7 mouse cellular contexts compared by ENCODE assay signal in genomic region chr1:36307121-36307494, GRCm38 (mm10). TPM values are rescaled to one million over a fixed set of nuclear protein-coding genes. Genes with fewer than 3 reads are reported as not detected.
DNase-seq lines count a peak whose midpoint lies in the region; ATAC-seq and TF ChIP-seq lines count a peak whose summit lies in the region.

No protein-coding gene starts in this region.

- no peak overlapping the region for H3K4me3 ChIP-seq in kidney, embryonic 16.5 days (ENCODE audit: low read length)
- 0 out of 2 replicates have a peak overlapping the region, but pooled peaks have one; percentile 1 for H3K4me3 ChIP-seq in bone marrow macrophage, adult 2 months (ENCODE audit: insufficient read depth, low read length)
- H3K4me3 ChIP-seq in hindbrain, embryonic 13.5 days: no peak overlapping the region
- no peak overlapping the region for H3K4me3 ChIP-seq in midbrain, embryonic 12.5 days

- no peak for TF ChIP-seq POLR2A in bone marrow macrophage, adult 2 months (IDR thresholded peaks at IDR 0.05; ENCODE audit: borderline replicate concordance, low read depth, low read length)

- TF ChIP-seq CTCF in bone marrow macrophage, adult 2 months (IDR thresholded peaks at IDR 0.05; ENCODE audit: low read depth, low read length): no peak

- H3K27ac ChIP-seq in kidney, embryonic 16.5 days (ENCODE audit: low read length): no peak overlapping the region
- H3K27ac ChIP-seq in bone marrow macrophage, adult 2 months (ENCODE audit: insufficient read depth, low read depth, low read length): no peak overlapping the region
- no peak overlapping the region for H3K27ac ChIP-seq in hindbrain, embryonic 13.5 days
- no peak overlapping the region for H3K27ac ChIP-seq in midbrain, embryonic 12.5 days (replicated peaks)

- H3K9ac ChIP-seq in kidney, embryonic 16.5 days (replicated peaks; ENCODE audit: low read length): no peak overlapping the region
- H3K9ac ChIP-seq in hindbrain, embryonic 13.5 days: no peak overlapping the region
- no peak overlapping the region for H3K9ac ChIP-seq in midbrain, embryonic 12.5 days (replicated peaks)

- WGBS in kidney, embryonic 16.5 days: 66% methylated on average over 7 of the region's 7 CpGs
- 70% methylated on average over 7 of the region's 7 CpGs for WGBS in hindbrain, embryonic 13.5 days
- WGBS in midbrain, embryonic 12.5 days: 68% methylated on average over 7 of the region's 7 CpGs

- H3K27me3 ChIP-seq in kidney, embryonic 16.5 days (ENCODE audit: insufficient read depth, low read length): no peaks in the 10 kb centered on the region; the same call in 1 of the 2 replicates
- peaks cover 43% of the 10 kb centered on the region for H3K27me3 ChIP-seq in hindbrain, embryonic 13.5 days
- H3K27me3 ChIP-seq in midbrain, embryonic 12.5 days: peaks cover 45% of the 10 kb centered on the region

- no peak overlapping the region for H3K4me2 ChIP-seq in kidney, embryonic 16.5 days (replicated peaks; ENCODE audit: low read depth, low read length)
- H3K4me2 ChIP-seq in hindbrain, embryonic 13.5 days: no peak overlapping the region
- H3K4me2 ChIP-seq in midbrain, embryonic 12.5 days (replicated peaks): 0 out of 2 replicates have a peak overlapping the region, but pooled peaks have one; percentile 75

- no peaks in the 10 kb centered on the region for H3K36me3 ChIP-seq in kidney, embryonic 16.5 days (ENCODE audit: insufficient read depth, low read length)
- no peaks in the 10 kb centered on the region for H3K36me3 ChIP-seq in hindbrain, embryonic 13.5 days
- H3K36me3 ChIP-seq in midbrain, embryonic 12.5 days: no peaks in the 10 kb centered on the region

- ATAC-seq in kidney, embryonic 16.5 days (ENCODE audit: low FRiP score, low TSS enrichment): peak; percentile 2
- ATAC-seq in hindbrain, embryonic 13.5 days (ENCODE audit: low FRiP score): peak; percentile 17
- peak; percentile 20; the same call in 1 of the 2 replicates for ATAC-seq in midbrain, embryonic 12.5 days (ENCODE audit: low FRiP score, low read depth)

- no peaks in the 10 kb centered on the region for H3K9me3 ChIP-seq in kidney, embryonic 16.5 days (ENCODE audit: low read length)
- H3K9me3 ChIP-seq in hindbrain, embryonic 13.5 days: no peaks in the 10 kb centered on the region
- no peaks in the 10 kb centered on the region for H3K9me3 ChIP-seq in midbrain, embryonic 12.5 days

- DNase-seq in kidney, adult 11 months: no peak
- DNase-seq in ovary, adult 18-20 months (ENCODE audit: low spot score): no peak
- DNase-seq in thymus, postnatal 4 days: no peak

- peaks cover 23% of the 10 kb centered on the region for H3K4me1 ChIP-seq in kidney, embryonic 16.5 days (ENCODE audit: insufficient read depth, low read length)
- H3K4me1 ChIP-seq in bone marrow macrophage, adult 2 months (ENCODE audit: control insufficient read depth, insufficient read depth, low read length): peaks cover 23% of the 10 kb centered on the region
- peaks cover 30% of the 10 kb centered on the region for H3K4me1 ChIP-seq in hindbrain, embryonic 13.5 days (replicated peaks)
- H3K4me1 ChIP-seq in midbrain, embryonic 12.5 days: peaks cover 26% of the 10 kb centered on the region

RNA-seq across cellular contexts. Expression of gene Arid5a, which starts 0.4 kb away (rescaled TPM):
- 6.5 and 7.9 TPM in 2 replicates for polyA plus RNA-seq in kidney, embryonic 16.5 days (2015; fragmentation: Nextera tagmentation; extraction: Ambion mirVana)
- polyA plus RNA-seq in bone marrow macrophage, adult 2 months (2012; ENCODE audit: insufficient read depth, insufficient read length, missing spikeins): 9.4 and 12.7 TPM in 2 replicates
- 3.8 and 4.0 TPM in 2 replicates for polyA plus RNA-seq in hindbrain, embryonic 13.5 days (2015; fragmentation: Nextera tagmentation; extraction: Ambion mirVana)
- 2.9 and 3.1 TPM in 2 replicates for polyA plus RNA-seq in midbrain, embryonic 12.5 days (2016; fragmentation: Nextera tagmentation; extraction: Ambion mirVana)

RNA-seq across cellular contexts. Expression of gene Neurl3, which starts 32.6 kb away (rescaled TPM):
- polyA plus RNA-seq in kidney, embryonic 16.5 days (2015; fragmentation: Nextera tagmentation; extraction: Ambion mirVana): 18.4 TPM in 2 replicates
- 168 and 181 TPM in 2 replicates for polyA plus RNA-seq in bone marrow macrophage, adult 2 months (2012; ENCODE audit: insufficient read depth, insufficient read length, missing spikeins)
- 1.3 and 1.4 TPM in 2 replicates for polyA plus RNA-seq in hindbrain, embryonic 13.5 days (2015; fragmentation: Nextera tagmentation; extraction: Ambion mirVana)
- polyA plus RNA-seq in midbrain, embryonic 12.5 days (2016; fragmentation: Nextera tagmentation; extraction: Ambion mirVana): 0.31 and 0.43 TPM in 2 replicates
